Mouse (Mus musculus): ENCODE data around the gene Thap8.
"Not testable (repeated sequence)": the region's sequence is repeated elsewhere in the genome, so short reads cannot be mapped to it uniquely, and the experiment has no call there.

Gene Thap8

GRCm38 (mm10) chr7:30279951-30280669, at the start of gene Thap8, which contains the start of gene Wdr62:
TSS of gene Thap8 (plus strand) at chr7:30280094.
TSS of gene Wdr62 (minus strand) at chr7:30280419.
- H3K36me3 ChIP-seq (ENCODE audit: control insufficient read depth, insufficient read depth, low read length, poor library complexity, severe bottlenecking), result no peaks in the 10 kb centered on the region
- H3K27me3 ChIP-seq (ENCODE audit: control insufficient read depth, insufficient read depth, low read length, poor library complexity, severe bottlenecking), result no peaks in the 10 kb centered on the region
- DNase-seq (ENCODE audit: low read depth, low spot score), result peak; percentile 96

GRCm38 (mm10) chr7:30231328-30231668, 48.6 kb upstream of the Thap8 start:
- no peaks in the 10 kb centered on the region for H3K27me3 ChIP-seq (ENCODE audit: control insufficient read depth, insufficient read depth, low read length, poor library complexity, severe bottlenecking)
- H3K36me3 ChIP-seq (ENCODE audit: control insufficient read depth, insufficient read depth, low read length, poor library complexity, severe bottlenecking), result 0 out of 2 replicates have a peak, but pooled peaks cover 2% of the 10 kb centered on the region
- DNase-seq (ENCODE audit: low read depth, low spot score), result peak; percentile 11

GRCm38 (mm10) chr7:30231669-30232454, 48.0 kb upstream of the Thap8 start, which contains the start of the genes Polr2i and Tbcb:
TSS of gene Polr2i (plus strand) at chr7:30231948.
TSS of gene Tbcb (minus strand) at chr7:30232272.
- no peaks in the 10 kb centered on the region for H3K27me3 ChIP-seq (ENCODE audit: control insufficient read depth, insufficient read depth, low read length, poor library complexity, severe bottlenecking)
- peak; percentile 97 for DNase-seq (ENCODE audit: low read depth, low spot score)

GRCm38 (mm10) chr7:30232631-30233148, 47.2 kb upstream of the Thap8 start:
- no peaks in the 10 kb centered on the region for H3K27me3 ChIP-seq (ENCODE audit: control insufficient read depth, insufficient read depth, low read length, poor library complexity, severe bottlenecking)
- no peaks in the 10 kb centered on the region for H3K36me3 ChIP-seq (ENCODE audit: control insufficient read depth, insufficient read depth, low read length, poor library complexity, severe bottlenecking)
- peak; percentile 73 for DNase-seq (ENCODE audit: low read depth, low spot score)

More at GRCm38 (mm10) chr7:30231669-30232454, 48.0 kb upstream of the Thap8 start, which contains the start of the genes Polr2i and Tbcb:
- H3K36me3 ChIP-seq (ENCODE audit: control insufficient read depth, insufficient read depth, low read length, poor library complexity, severe bottlenecking), result no peaks in the 10 kb centered on the region

GRCm38 (mm10) chr7:30233387-30233786, 46.5 kb upstream of the Thap8 start:
- no peaks in the 10 kb centered on the region for H3K36me3 ChIP-seq (ENCODE audit: control insufficient read depth, insufficient read depth, low read length, poor library complexity, severe bottlenecking)
- no peaks in the 10 kb centered on the region for H3K27me3 ChIP-seq (ENCODE audit: control insufficient read depth, insufficient read depth, low read length, poor library complexity, severe bottlenecking)
- no peak for DNase-seq (ENCODE audit: low read depth, low spot score)

GRCm38 (mm10) chr7:30234276-30234858, 45.5 kb upstream of the Thap8 start:
- no peak for DNase-seq (ENCODE audit: low read depth, low spot score)

GRCm38 (mm10) chr7:30235091-30235490, 44.8 kb upstream of the Thap8 start:
- Histone ChIP-seq H3K27me3 (ENCODE audit: control insufficient read depth, insufficient read depth, low read length, poor library complexity, severe bottlenecking) (no peaks in the 10 kb centered on the region), H3K36me3 (ENCODE audit: control insufficient read depth, insufficient read depth, low read length, poor library complexity, severe bottlenecking) (no peaks in the 10 kb centered on the region)
- DNase-seq (ENCODE audit: low read depth, low spot score), result no peak

More at GRCm38 (mm10) chr7:30234276-30234858, 45.5 kb upstream of the Thap8 start:
- H3K27me3 ChIP-seq (ENCODE audit: control insufficient read depth, insufficient read depth, low read length, poor library complexity, severe bottlenecking), result no peaks in the 10 kb centered on the region
- H3K36me3 ChIP-seq (ENCODE audit: control insufficient read depth, insufficient read depth, low read length, poor library complexity, severe bottlenecking), result no peaks in the 10 kb centered on the region

GRCm38 (mm10) chr7:30235625-30236024, 44.3 kb upstream of the Thap8 start, which contains the start of gene Ovol3:
TSS of gene Ovol3 (minus strand) at chr7:30235725.
- no peak for DNase-seq (ENCODE audit: low read depth, low spot score)
- H3K36me3 ChIP-seq (ENCODE audit: control insufficient read depth, insufficient read depth, low read length, poor library complexity, severe bottlenecking), result no peaks in the 10 kb centered on the region

GRCm38 (mm10) chr7:30237374-30237773, 42.5 kb upstream of the Thap8 start:
- not testable (repeated sequence) for H3K36me3 ChIP-seq (ENCODE audit: control insufficient read depth, insufficient read depth, low read length, poor library complexity, severe bottlenecking); H3K27me3 ChIP-seq (ENCODE audit: control insufficient read depth, insufficient read depth, low read length, poor library complexity, severe bottlenecking); DNase-seq (ENCODE audit: low read depth, low spot score)

More at GRCm38 (mm10) chr7:30235625-30236024, 44.3 kb upstream of the Thap8 start, which contains the start of gene Ovol3:
- H3K27me3 ChIP-seq (ENCODE audit: control insufficient read depth, insufficient read depth, low read length, poor library complexity, severe bottlenecking), result no peaks in the 10 kb centered on the region

- no peak for DNase-seq (ENCODE audit: low read depth, low spot score)
- Histone ChIP-seq H3K27me3 (ENCODE audit: control insufficient read depth, insufficient read depth, low read length, poor library complexity, severe bottlenecking) (no peaks in the 10 kb centered on the region), H3K36me3 (ENCODE audit: control insufficient read depth, insufficient read depth, low read length, poor library complexity, severe bottlenecking) (no peaks in the 10 kb centered on the region; the same call in 1 of the 2 replicates)
Observed at GRCm38 (mm10) chr7:30251956-30252954, 27.6 kb upstream of the Thap8 start.

GRCm38 (mm10) chr7:30265041-30265440, 14.9 kb upstream of the Thap8 start:
- no peaks in the 10 kb centered on the region for H3K27me3 ChIP-seq (ENCODE audit: control insufficient read depth, insufficient read depth, low read length, poor library complexity, severe bottlenecking)
- DNase-seq (ENCODE audit: low read depth, low spot score), result no peak

GRCm38 (mm10) chr7:30265531-30265930, 14.4 kb upstream of the Thap8 start:
- DNase-seq (ENCODE audit: low read depth, low spot score), result no peak

More at GRCm38 (mm10) chr7:30265041-30265440, 14.9 kb upstream of the Thap8 start:
- peaks cover 3% of the 10 kb centered on the region; the same call in 1 of the 2 replicates for H3K36me3 ChIP-seq (ENCODE audit: control insufficient read depth, insufficient read depth, low read length, poor library complexity, severe bottlenecking)

GRCm38 (mm10) chr7:30265935-30266334, 14.0 kb upstream of the Thap8 start:
- Histone ChIP-seq H3K27me3 (ENCODE audit: control insufficient read depth, insufficient read depth, low read length, poor library complexity, severe bottlenecking) (no peaks in the 10 kb centered on the region), H3K36me3 (ENCODE audit: control insufficient read depth, insufficient read depth, low read length, poor library complexity, severe bottlenecking) (peaks cover 3% of the 10 kb centered on the region; the same call in 1 of the 2 replicates)
- DNase-seq (ENCODE audit: low read depth, low spot score), result no peak

More at GRCm38 (mm10) chr7:30265531-30265930, 14.4 kb upstream of the Thap8 start:
- no peaks in the 10 kb centered on the region for H3K27me3 ChIP-seq (ENCODE audit: control insufficient read depth, insufficient read depth, low read length, poor library complexity, severe bottlenecking)
- peaks cover 3% of the 10 kb centered on the region; the same call in 1 of the 2 replicates for H3K36me3 ChIP-seq (ENCODE audit: control insufficient read depth, insufficient read depth, low read length, poor library complexity, severe bottlenecking)

All from splenic B cell, adult 2 months (primary cell).